Mouse (Mus musculus) G1E-ER4 (cell line): ENCODE results near the gene Ptcra. TPM values are rescaled to one million over a fixed set of nuclear protein-coding genes. Genes with fewer than 3 reads are reported as not detected.

ENCODE experiments used
- GATA1 ChIP-seq: IDR thresholded peaks from one replicate; pipeline ENCODE4 v1.8.0; 2012; ENCODE audit warnings: low read length, inconsistent platforms
- polyA plus RNA-seq: library from polyadenylated mRNA; stranded (reverse); fragments of >175 nt; gene quantifications from 2 replicates; pipeline ENCODE4 v1.2.3, GENCODE M21; 2012

Ptcra gene
- polyA plus RNA-seq, 1 experiment: not detected

DNA sequence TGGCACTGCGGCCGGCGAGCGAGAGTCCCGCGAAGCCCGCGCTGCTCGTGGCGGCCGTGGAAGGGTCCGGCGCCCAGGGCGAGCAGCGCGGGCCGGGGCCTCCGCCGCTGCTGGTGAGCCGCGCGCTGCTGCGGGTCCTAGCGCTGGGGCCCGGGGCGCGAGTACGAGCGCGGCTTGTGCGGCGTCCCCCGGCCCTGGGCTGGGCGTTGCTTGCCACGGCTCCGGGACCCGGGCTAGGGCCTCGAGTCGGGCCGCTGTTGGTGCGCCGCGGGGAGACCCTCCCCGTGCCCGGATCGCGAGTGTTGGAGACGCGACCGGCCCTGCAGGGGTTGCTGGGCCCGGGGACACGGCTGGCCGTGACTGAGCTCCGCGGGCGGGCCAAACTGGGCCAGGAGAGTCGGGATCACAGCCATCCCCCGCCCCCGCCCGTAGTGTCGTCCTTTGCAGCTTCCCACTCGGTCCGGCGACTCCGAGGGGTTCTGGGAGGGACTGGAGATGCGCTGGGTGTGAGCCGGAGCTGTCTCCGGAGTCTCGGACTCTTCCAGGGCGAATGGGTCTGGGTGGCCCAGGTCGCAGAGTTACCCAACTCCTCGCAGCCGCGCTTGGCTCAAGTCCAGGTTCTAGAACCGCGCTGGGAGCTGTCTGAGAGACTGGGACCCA is 51.8 kb downstream of the Ptcra start:
- no peak for TF ChIP-seq GATA1

DNA sequence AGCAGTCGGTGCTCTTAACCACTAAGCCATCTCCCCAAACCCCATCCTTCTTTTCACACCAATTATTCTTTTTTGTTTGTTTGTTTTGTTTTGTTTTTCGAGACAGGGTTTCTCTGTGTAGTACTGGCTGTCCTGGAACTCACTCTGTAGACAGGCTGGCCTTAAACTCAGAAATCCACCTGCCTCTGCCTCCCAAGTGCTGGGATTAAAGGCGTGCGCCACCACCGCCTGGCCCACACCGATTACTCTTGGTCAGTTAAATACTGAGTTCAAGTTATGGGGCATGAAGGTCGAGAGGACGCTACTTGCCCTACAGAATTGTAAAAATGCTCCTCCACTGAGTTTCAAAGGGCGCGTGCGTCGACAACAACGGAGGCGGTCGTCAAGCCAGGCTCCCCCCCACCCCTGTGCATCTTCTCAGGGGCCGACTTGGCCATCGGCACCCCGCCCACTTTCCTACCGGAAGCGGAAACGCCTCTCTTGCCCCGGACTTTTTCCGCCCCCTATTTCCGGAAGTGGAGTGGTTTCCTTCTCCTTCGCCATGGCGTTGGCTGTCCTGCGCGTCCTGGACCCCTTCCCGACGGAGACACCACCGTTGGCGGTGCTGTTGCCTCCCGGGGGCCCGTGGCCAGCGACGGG is 52.4 kb downstream of the Ptcra start, which contains the start of gene Pex6:
Gene Pex6, plus strand, starts transcription at position 505 of the 639 bp plus-strand sequence.
- no peak for TF ChIP-seq GATA1

DNA sequence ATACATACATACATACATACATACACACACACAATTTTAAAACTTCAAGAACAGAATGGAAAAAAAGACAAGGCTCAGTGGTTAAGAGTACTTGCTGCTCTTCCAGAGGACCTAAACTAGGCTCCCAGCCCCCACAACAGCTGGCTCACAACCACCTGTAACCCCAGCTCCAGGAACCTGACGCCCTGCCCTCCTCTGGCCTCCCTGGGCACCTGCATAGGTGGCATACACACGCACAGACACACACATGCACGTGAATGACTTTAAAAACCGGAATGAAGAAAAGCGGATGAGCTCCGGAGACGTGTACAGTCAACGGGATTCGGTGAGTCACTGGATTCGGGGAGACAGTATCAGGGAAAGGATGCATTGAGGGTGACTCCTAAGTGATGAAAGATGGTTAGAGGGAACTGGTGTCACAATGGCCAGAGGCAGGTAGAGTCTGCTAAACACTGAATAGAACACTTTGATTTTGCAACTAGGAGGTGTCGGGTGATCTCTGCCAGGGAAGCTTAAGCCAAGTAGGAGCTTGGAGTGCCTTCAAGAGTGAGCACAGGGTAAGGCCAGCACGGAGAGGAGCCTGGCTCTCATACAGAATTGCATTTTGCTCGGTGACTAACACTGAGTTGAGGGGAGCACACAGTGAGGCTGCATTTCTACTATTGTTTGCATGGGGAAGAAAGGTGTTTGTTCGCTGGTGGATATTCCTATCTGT is 57.0 kb downstream of the Ptcra start:
- TF ChIP-seq GATA1: no peak

Other genes starting within 250 kb of the Ptcra start
- gene Cul9, start 217.3 kb downstream of the Ptcra start, polyA plus RNA-seq: 0.48 and 0.79 TPM in 2 replicates
- 142 and 147 TPM in 2 replicates for gene Srf, start 207.5 kb downstream of the Ptcra start, polyA plus RNA-seq
- gene Ptk7, start 134.2 kb downstream of the Ptcra start, polyA plus RNA-seq: not detected in 2 replicates
- gene Klc4, start 117.7 kb downstream of the Ptcra start, polyA plus RNA-seq: 6.4 and 7.8 TPM in 2 replicates
- 790 and 1,047 TPM in 2 replicates for gene Mrpl2, start 117.5 kb downstream of the Ptcra start, polyA plus RNA-seq
- 94.6 and 117 TPM in 2 replicates for gene Cul7, start 113.4 kb downstream of the Ptcra start, polyA plus RNA-seq
- 38.5 and 49.7 TPM in 2 replicates for gene Rrp36, start 89.4 kb downstream of the Ptcra start, polyA plus RNA-seq
- gene Mea1, start 84.9 kb downstream of the Ptcra start, polyA plus RNA-seq: 119 and 135 TPM in 2 replicates
- 255 and 339 TPM in 2 replicates for gene Klhdc3, start 82.8 kb downstream of the Ptcra start, polyA plus RNA-seq
- gene Ppp2r5d, start 58.6 kb downstream of the Ptcra start, polyA plus RNA-seq: 94.1 and 94.3 TPM in 2 replicates
- gene Pex6, start 52.2 kb downstream of the Ptcra start, polyA plus RNA-seq: 39.0 and 43.4 TPM in 2 replicates
- gene Gnmt, start 34.5 kb downstream of the Ptcra start, polyA plus RNA-seq: 0.16 and 0.37 TPM in 2 replicates
- 72.4 and 81.9 TPM in 2 replicates for gene Cnpy3, start 11.5 kb downstream of the Ptcra start, polyA plus RNA-seq
- gene 2310039H08Rik, start 8.9 kb upstream of the Ptcra start, polyA plus RNA-seq: 144 and 204 TPM in 2 replicates
- gene Rpl7l1, start 19.0 kb upstream of the Ptcra start, polyA plus RNA-seq: 6.3 and 11.6 TPM in 2 replicates
- gene Bicral, start 94.8 kb upstream of the Ptcra start, polyA plus RNA-seq: 8.4 and 9.8 TPM in 2 replicates
- gene Tbcc, start 127.0 kb upstream of the Ptcra start, polyA plus RNA-seq: 33.2 and 44.9 TPM in 2 replicates
- gene Prph2, start 146.7 kb upstream of the Ptcra start, polyA plus RNA-seq: not detected in 2 replicates
- 12.2 and 14.2 TPM in 2 replicates for gene Ubr2, start 246.8 kb upstream of the Ptcra start, polyA plus RNA-seq